Mouse (Mus musculus) embryonic facial prominence, embryonic 15.5 days (tissue): ENCODE results near the gene Cenpo. TPM values are rescaled to one million over a fixed set of nuclear protein-coding genes. Genes with fewer than 3 reads are reported as not detected.

ENCODE experiments used
- polyA plus RNA-seq: library from polyadenylated mRNA; unstranded; fragments of >200 nt; fragmentation: Nextera tagmentation; extraction: Ambion mirVana; gene quantifications from 2 replicates; pipeline ENCODE4 v1.2.1, GENCODE M21; 2015

The Cenpo gene
- polyA plus RNA-seq, 1 experiment from 2014 or later, result 12.0 TPM

Other genes with a start within 250 kb of the Cenpo start
- gene Efr3b, start 195.4 kb downstream of the Cenpo start, polyA plus RNA-seq, result 4.0 and 4.2 TPM in 2 replicates
- 6.1 and 7.2 TPM in 2 replicates for gene Dnajc27, start 151.7 kb downstream of the Cenpo start, polyA plus RNA-seq
- gene Adcy3, start 101.2 kb downstream of the Cenpo start, polyA plus RNA-seq, result 16.5 and 17.4 TPM in 2 replicates
- 4.7 and 5.2 TPM in 2 replicates for gene Ptrhd1, start 267 bp downstream of the Cenpo start, polyA plus RNA-seq
- gene Ncoa1, start 242.9 kb upstream of the Cenpo start, polyA plus RNA-seq, result 14.1 and 15.3 TPM in 2 replicates